Mouse (Mus musculus) liver, embryonic 16.5 days (tissue): Measurements from ENCODE around the gene Pcca. TPM values are rescaled to one million over a fixed set of nuclear protein-coding genes. Genes with fewer than 3 reads are reported as not detected.

Experiments used
- ATAC-seq: fragments of 200-750 bp; cut with Nextera tagmentation; 2 replicates; pipeline ENCODE4 v1.8.0; 2017; ENCODE audit warnings: low read depth, mild to moderate bottlenecking, moderate number of reproducible peaks, moderate library complexity
- H3K27ac ChIP-seq: fragments of 300-500 bp; sonication (generic); 2 replicates; pipeline ENCODE4 v1.5.1; 2014; ENCODE audit warnings: mild to moderate bottlenecking, low read length
- H3K27me3 ChIP-seq: fragments of 300-500 bp; sonication (generic); 2 replicates; pipeline ENCODE4 v1.6.1; 2014; ENCODE audit warnings: low read depth, low read length, mixed read lengths; ENCODE audit not compliant: control insufficient read depth, insufficient read depth
- H3K36me3 ChIP-seq: fragments of 300-500 bp; sonication (generic); 2 replicates; pipeline ENCODE4 v1.6.1; 2014; ENCODE audit warnings: mild to moderate bottlenecking; ENCODE audit not compliant: control insufficient read depth, insufficient read depth
- H3K4me1 ChIP-seq: fragments of 300-500 bp; sonication (generic); 2 replicates; pipeline ENCODE4 v1.6.1; 2014; ENCODE audit warnings: low read depth, low read length, mixed read lengths; ENCODE audit not compliant: control insufficient read depth
- H3K4me2 ChIP-seq: fragments of 300-500 bp; sonication (generic); 2 replicates; pipeline ENCODE4 v1.6.1; 2014; ENCODE audit warnings: low read depth, low read length, mixed read lengths
- H3K4me3 ChIP-seq: fragments of 300-500 bp; sonication (generic); 2 replicates; pipeline ENCODE4 v1.5.1; 2014; ENCODE audit warnings: low read depth, mild to moderate bottlenecking, low read length
- H3K9ac ChIP-seq: fragments of 300-500 bp; sonication (generic); 2 replicates; pipeline ENCODE4 v1.6.1; 2014; ENCODE audit warnings: low read depth, low read length
- H3K9me3 ChIP-seq: fragments of 300-500 bp; sonication (generic); replicated peaks from 2 replicates; pipeline ENCODE4 v1.6.1; 2016; ENCODE audit warnings: low read length; ENCODE audit not compliant: control insufficient read depth
- WGBS: fragments of 180-500 bp; shearing (Covaris S2); extraction: QIAGEN DNeasy Blood & Tissue Kit; methylation state at CpG from one replicate; pipeline ENCODE4 v1.1.7; 2014; ENCODE audit not compliant: insufficient replicate concordance; 5-methylcytosine and 5-hydroxymethylcytosine counted together
- polyA plus RNA-seq: library from polyadenylated mRNA; unstranded; fragments of >200 nt; fragmentation: Nextera tagmentation; extraction: Ambion mirVana; gene quantifications from 2 replicates; pipeline ENCODE4 v1.2.1, GENCODE M21; 2015

The Pcca gene
- polyA plus RNA-seq, 1 experiment from 2014 or later: 17.7 TPM

GRCm38 (mm10) chr14:122876163-122876562, 342.0 kb downstream of the Pcca start:
- no peaks in the 10 kb centered on the region for H3K36me3 ChIP-seq
- no peaks in the 10 kb centered on the region for H3K27me3 ChIP-seq
- WGBS: 6% methylated on average over 6 of the region's 6 CpGs
- H3K4me1 ChIP-seq: no peaks in the 10 kb centered on the region
- no peak overlapping the region for H3K4me3 ChIP-seq
- peak; percentile 64; the same call in 1 of the 2 replicates for ATAC-seq
- H3K9me3 ChIP-seq: no peaks in the 10 kb centered on the region
- H3K27ac ChIP-seq: no peak overlapping the region
- no peak overlapping the region for H3K9ac ChIP-seq
- no peak overlapping the region for H3K4me2 ChIP-seq

GRCm38 (mm10) chr14:122876723-122877122, 342.6 kb downstream of the Pcca start:
- H3K9me3 ChIP-seq: no peaks in the 10 kb centered on the region
- ATAC-seq: no peak
- no peaks in the 10 kb centered on the region for H3K27me3 ChIP-seq
- H3K27ac ChIP-seq: no peak overlapping the region
- H3K4me2 ChIP-seq: no peak overlapping the region
- no peaks in the 10 kb centered on the region for H3K36me3 ChIP-seq
- H3K4me3 ChIP-seq: no peak overlapping the region
- no peaks in the 10 kb centered on the region for H3K4me1 ChIP-seq
- no peak overlapping the region for H3K9ac ChIP-seq
- 51% methylated on average over 7 of the region's 7 CpGs for WGBS

GRCm38 (mm10) chr14:122877787-122878186, 343.7 kb downstream of the Pcca start:
- Histone ChIP-seq H3K4me3 (no peak overlapping the region), H3K27ac (no peak overlapping the region), H3K4me2 (no peak overlapping the region), H3K9ac (no peak overlapping the region), H3K27me3 (no peaks in the 10 kb centered on the region), H3K9me3 (no peaks in the 10 kb centered on the region), H3K4me1 (no peaks in the 10 kb centered on the region), H3K36me3 (no peaks in the 10 kb centered on the region)
- ATAC-seq: no peak
- WGBS: 75% methylated on average over 3 of the region's 3 CpGs

DNA sequence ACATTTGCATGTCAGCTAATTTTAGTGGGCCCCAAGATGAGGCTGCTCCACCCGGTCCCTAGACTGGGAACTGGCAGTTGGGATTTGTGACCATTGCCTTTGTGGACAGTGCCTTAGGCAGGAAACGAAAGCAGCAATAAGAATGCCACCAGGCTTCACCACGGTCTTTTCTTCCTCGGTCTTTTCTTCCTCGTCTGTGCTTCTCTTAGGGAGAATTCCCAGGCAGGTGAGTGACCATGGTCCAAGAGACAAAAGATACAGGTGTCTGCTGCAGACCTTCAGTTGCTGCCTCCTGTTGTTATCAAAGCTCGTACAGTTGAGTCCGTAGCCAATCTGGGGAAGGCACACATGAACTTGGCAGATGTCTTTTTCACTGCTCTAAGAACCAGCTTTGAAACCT, 346.2 kb downstream of the Pcca start:
- 62% methylated on average over 7 of the region's 7 CpGs for WGBS

GRCm38 (mm10) chr14:122881699-122882098, 347.6 kb downstream of the Pcca start:
- no peaks in the 10 kb centered on the region for H3K9me3 ChIP-seq
- H3K4me1 ChIP-seq: no peaks in the 10 kb centered on the region
- H3K9ac ChIP-seq: no peak overlapping the region
- H3K4me3 ChIP-seq: no peak overlapping the region
- H3K27ac ChIP-seq: no peak overlapping the region
- ATAC-seq: no peak
- H3K27me3 ChIP-seq: no peaks in the 10 kb centered on the region
- no peak overlapping the region for H3K4me2 ChIP-seq
- no peaks in the 10 kb centered on the region for H3K36me3 ChIP-seq
- 57% methylated on average over 2 of the region's 2 CpGs for WGBS

More for the DNA sequence above, 346.2 kb downstream of the Pcca start:
- Histone ChIP-seq H3K27me3 (no peaks in the 10 kb centered on the region), H3K4me1 (no peaks in the 10 kb centered on the region), H3K9me3 (no peaks in the 10 kb centered on the region), H3K4me3 (no peak overlapping the region), H3K36me3 (no peaks in the 10 kb centered on the region), H3K27ac (no peak overlapping the region), H3K9ac (no peak overlapping the region), H3K4me2 (no peak overlapping the region)
- no peak for ATAC-seq

DNA sequence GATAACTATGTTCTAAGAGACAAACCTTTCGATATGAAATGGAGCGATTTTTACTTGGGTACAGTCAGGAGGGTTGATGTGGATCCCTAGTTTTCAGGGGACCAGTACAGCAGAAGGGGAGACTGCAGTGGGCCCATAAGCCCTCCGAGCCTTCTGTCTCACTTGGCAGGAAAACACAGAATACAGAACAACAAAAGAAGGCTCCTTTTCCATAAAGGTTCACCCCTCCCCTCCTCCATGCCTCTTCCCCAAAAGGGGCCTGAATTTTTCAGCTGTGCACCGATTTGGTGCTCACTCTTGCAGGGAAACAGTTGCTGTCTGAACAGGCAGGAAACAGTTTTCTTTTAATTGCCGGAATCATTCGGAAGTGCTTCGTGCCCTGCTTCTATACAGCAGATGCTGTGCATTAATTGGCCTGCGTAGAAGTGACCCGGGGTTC, 348.1 kb downstream of the Pcca start:
- Histone ChIP-seq H3K27ac (no peak overlapping the region), H3K4me3 (no peak overlapping the region), H3K27me3 (no peaks in the 10 kb centered on the region), H3K9ac (no peak overlapping the region), H3K4me1 (no peaks in the 10 kb centered on the region), H3K9me3 (no peaks in the 10 kb centered on the region), H3K4me2 (no peak overlapping the region), H3K36me3 (no peaks in the 10 kb centered on the region)
- ATAC-seq: no peak
- 73% methylated on average over 9 of the region's 9 CpGs for WGBS

DNA sequence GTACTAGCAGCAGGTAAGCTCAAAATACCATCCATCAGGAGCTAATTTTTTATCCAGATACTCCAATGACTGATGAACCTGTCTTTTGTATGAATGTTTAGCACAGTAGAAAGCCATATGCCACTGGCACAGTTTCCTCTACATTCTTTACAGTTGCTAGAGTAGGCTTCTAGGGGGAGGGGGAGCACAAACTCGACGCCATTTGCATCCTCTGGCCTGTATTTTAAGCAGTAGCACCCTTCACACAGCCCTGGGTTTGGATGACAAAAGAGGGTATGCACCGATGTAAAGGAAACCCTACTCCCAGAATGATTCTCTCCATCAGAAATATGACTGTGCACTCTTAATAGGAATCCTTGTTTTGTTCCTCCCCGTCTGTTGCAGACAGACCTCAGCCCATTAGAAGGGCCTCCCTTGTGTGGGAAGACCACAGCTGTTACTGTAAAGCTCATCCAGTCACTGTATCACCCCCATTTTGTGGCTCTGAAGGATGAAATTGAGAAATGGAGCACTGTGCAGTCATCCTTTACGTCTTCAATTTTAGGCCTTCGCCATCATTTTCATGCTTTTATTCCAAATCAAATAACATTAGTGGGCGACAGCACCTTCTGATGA, 348.8 kb downstream of the Pcca start:
- ATAC-seq: no peak
- no peak overlapping the region for H3K4me3 ChIP-seq
- H3K9ac ChIP-seq: no peak overlapping the region
- no peaks in the 10 kb centered on the region for H3K4me1 ChIP-seq
- no peak overlapping the region for H3K4me2 ChIP-seq
- no peaks in the 10 kb centered on the region for H3K36me3 ChIP-seq
- H3K27me3 ChIP-seq: no peaks in the 10 kb centered on the region
- H3K27ac ChIP-seq: no peak overlapping the region
- no peaks in the 10 kb centered on the region for H3K9me3 ChIP-seq
- 72% methylated on average over 7 of the region's 7 CpGs for WGBS

GRCm38 (mm10) chr14:122883410-122883806, 349.3 kb downstream of the Pcca start:
- 64% methylated on average over 4 of the region's 4 CpGs for WGBS
- Histone ChIP-seq H3K4me1 (no peaks in the 10 kb centered on the region), H3K4me3 (no peak overlapping the region), H3K36me3 (no peaks in the 10 kb centered on the region), H3K9ac (no peak overlapping the region), H3K27ac (no peak overlapping the region), H3K9me3 (no peaks in the 10 kb centered on the region), H3K27me3 (no peaks in the 10 kb centered on the region), H3K4me2 (no peak overlapping the region)
- no peak for ATAC-seq

DNA sequence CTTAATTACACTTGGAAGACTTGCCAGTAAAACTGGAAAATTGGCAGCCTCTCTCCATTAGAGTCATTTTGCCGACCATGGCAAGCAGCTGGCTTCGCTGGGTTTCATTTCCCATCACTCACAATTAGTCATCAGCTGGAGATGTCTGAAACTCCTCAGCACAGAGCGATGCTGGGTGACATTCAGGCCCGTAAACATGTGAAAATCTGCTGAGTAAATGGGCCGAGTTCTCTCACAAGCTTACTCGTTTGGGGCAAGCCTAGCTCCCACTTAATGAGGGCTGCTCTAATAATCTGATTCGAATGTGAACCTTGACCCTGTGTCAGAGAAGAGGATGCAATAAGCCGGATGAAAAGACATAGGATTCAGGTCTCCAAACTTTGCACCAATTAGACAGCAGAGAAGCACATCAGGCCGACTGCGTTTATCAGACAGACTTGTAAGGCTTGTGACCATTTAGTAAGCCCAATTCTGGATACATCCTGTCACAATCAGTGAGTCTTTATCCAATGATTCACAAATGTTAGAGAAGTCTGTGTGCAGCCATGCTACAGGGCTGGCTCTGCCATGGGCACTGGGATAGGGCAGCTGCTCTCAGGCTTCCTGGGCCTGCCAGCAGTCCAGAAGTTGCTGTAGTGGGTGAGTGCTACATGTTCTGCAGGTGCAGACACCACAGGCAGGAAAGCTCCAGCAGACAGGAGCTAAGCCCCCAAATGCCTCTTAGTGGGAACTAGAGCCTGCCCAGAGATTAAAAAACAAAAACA, 349.9 kb downstream of the Pcca start:
- H3K27ac ChIP-seq: no peak overlapping the region
- WGBS: 67% methylated on average over 10 of the region's 10 CpGs
- no peak overlapping the region for H3K4me2 ChIP-seq
- no peaks in the 10 kb centered on the region for H3K36me3 ChIP-seq
- ATAC-seq: no peak
- H3K9me3 ChIP-seq: no peaks in the 10 kb centered on the region
- no peak overlapping the region for H3K4me3 ChIP-seq
- no peaks in the 10 kb centered on the region for H3K4me1 ChIP-seq
- H3K27me3 ChIP-seq: no peaks in the 10 kb centered on the region
- no peak overlapping the region for H3K9ac ChIP-seq
